Mouse (Mus musculus) olfactory bulb, adult 2 months (tissue): ENCODE results near the gene Aldoart2. TPM values are rescaled to one million over a fixed set of nuclear protein-coding genes. Genes with fewer than 3 reads are reported as not detected.
"Not testable (repeated sequence)": the region's sequence is repeated elsewhere in the genome, so short reads cannot be mapped to it uniquely, and the experiment has no call there.

Source experiments
- H3K27ac ChIP-seq: fragments of 200-500 bp; 2 replicates; pipeline ENCODE4 v1.5.1; 2012; ENCODE audit warnings: low read depth, low read length; ENCODE audit not compliant: insufficient read depth
- H3K4me1 ChIP-seq: fragments of 200-500 bp; 2 replicates; pipeline ENCODE4 v1.6.1; 2012; ENCODE audit warnings: low read length; ENCODE audit not compliant: control insufficient read depth, insufficient read depth
- H3K4me3 ChIP-seq: fragments of 200-500 bp; 2 replicates; pipeline ENCODE4 v1.5.1; 2012; ENCODE audit warnings: mild to moderate bottlenecking, low read depth, low read length, moderate library complexity; ENCODE audit not compliant: insufficient read depth
- CTCF ChIP-seq: fragments of 200-500 bp; IDR thresholded peaks from 2 replicates; pipeline ENCODE4 v1.5.1; 2012; ENCODE audit warnings: low read depth, mild to moderate bottlenecking, low read length, moderate library complexity; ENCODE audit not compliant: insufficient read depth
- POLR2A ChIP-seq: fragments of 200-500 bp; IDR thresholded peaks from 2 replicates; pipeline ENCODE4 v1.6.1; 2012; ENCODE audit warnings: mild to moderate bottlenecking, low read depth, low read length, moderate library complexity; ENCODE audit not compliant: insufficient read depth
- WGBS: fragments of 180-500 bp; shearing (Covaris S2); methylation state at CpG from one replicate; pipeline ENCODE4 v1.1.7; 2018; 5-methylcytosine and 5-hydroxymethylcytosine counted together
- polyA plus RNA-seq: library from polyadenylated mRNA; stranded (reverse); fragments of >200 nt; gene quantifications from 2 replicates; pipeline ENCODE4 v1.2.4, GENCODE M21; 2012; ENCODE audit warnings: low replicate concordance; ENCODE audit not compliant: missing spikeins, insufficient read depth, insufficient read length

The Aldoart2 gene
- polyA plus RNA-seq = not detected in 2 replicates

DNA sequence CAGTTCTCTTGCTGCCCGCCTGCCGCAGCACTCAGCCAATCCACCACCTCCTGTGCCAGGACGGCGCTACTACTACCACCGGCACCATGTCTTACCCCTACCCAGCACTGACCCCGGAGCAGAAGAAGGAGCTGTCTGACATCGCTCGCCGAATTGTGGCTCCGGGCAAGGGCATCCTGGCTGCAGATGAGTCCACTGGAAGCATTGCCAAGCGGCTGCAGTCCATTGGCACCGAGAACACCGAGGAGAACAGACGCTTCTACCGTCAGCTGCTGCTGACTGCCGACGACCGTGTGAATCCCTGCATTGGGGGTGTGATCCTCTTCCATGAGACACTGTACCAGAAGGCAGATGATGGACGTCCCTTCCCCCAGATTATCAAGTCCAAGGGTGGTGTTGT is at the start of gene Aldoart2:
Gene Aldoart2 (plus strand): TSS at position 34 of the 400 bp plus-strand sequence.
- Histone ChIP-seq H3K4me1 (peaks cover 5% of the 10 kb centered on the region; the same call in 1 of the 2 replicates), H3K27ac (no peak within 1 kb of the TSS), H3K4me3 (no peak within 1 kb of the TSS)
- WGBS = 97% methylated on average over 19 of the region's 19 CpGs
- TF ChIP-seq CTCF = no peak
- no peak for TF ChIP-seq POLR2A

DNA sequence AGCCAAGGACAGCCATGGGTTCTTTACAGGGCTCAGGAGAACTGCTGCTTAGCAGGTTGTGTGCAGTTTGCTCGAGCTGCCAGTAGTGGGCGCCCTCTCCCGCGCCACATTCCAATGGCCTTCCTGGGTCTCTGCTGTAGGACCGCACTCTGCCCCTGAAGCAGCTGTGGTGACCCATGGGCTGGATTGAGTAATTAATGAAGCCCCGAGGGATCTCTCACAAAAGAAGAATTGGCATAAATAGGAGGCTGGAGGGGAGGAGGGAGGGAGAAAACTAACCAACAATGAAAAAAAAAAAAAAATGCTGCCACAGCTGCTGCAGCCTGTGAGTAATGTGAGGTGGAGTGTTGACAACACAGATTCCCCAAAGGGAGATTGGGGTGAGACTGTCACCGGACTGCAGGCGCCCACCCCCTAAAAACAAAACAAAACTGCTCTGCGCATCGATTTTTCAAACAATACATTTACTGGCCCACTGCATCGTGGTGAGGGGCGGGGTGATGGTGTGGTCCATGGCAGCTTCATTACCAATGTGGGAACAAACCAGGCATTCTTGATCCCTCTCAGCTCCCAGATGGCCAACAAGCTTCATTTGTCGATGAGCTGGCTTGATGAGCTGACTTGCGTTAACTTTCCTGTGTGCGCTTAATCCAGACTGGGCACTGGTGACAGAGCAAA is 46.8 kb upstream of the Aldoart2 start:
- Histone ChIP-seq H3K4me3 (no peak overlapping the region), H3K4me1 (no peaks in the 10 kb centered on the region; the same call in 1 of the 2 replicates), H3K27ac (no peak overlapping the region)
- TF ChIP-seq POLR2A (no peak), CTCF (peak; percentile 86)
- 35% methylated on average over 15 of the region's 15 CpGs for WGBS

DNA sequence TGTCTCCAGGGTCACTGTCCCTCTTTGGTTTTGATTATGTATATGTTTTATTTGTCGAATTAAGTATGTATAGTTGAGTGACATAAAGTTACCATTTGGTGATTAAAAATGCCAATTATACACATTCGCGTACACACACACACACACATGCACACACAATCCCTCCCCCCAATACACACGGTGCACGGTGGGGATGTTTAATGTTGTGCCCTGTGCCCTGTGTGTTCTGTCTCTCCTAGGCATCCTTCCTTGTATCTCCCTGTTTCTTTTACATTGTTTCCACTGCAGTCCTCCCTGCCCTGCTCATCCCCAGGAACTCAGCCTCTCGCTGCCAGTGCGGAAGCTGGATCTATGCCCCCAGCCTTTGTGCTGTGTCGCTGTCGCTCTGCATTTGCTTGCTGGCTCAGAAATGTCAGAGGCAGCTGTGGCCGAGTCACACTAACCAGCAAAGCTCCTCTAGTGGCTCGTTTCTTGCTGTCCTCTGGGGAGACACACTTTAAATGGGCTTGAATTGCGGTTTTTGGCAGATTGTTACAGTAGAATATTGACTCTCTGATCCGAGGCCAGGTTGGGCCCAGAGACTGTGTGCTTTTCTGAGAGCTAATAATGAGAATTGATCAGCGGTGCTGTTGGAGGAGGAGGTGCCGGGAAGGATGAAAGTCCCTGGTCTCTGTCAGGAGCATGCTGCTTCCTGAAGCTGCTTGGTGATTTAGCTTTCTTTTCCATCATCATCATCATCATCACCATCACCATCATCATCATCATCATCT is 37.9 kb upstream of the Aldoart2 start:
- no peaks in the 10 kb centered on the region for H3K4me1 ChIP-seq
- no peak overlapping the region for H3K4me3 ChIP-seq
- H3K27ac ChIP-seq = no peak overlapping the region
- 52% methylated on average over 15 of the region's 15 CpGs for WGBS
- TF ChIP-seq CTCF = no peak
- TF ChIP-seq POLR2A = no peak

DNA sequence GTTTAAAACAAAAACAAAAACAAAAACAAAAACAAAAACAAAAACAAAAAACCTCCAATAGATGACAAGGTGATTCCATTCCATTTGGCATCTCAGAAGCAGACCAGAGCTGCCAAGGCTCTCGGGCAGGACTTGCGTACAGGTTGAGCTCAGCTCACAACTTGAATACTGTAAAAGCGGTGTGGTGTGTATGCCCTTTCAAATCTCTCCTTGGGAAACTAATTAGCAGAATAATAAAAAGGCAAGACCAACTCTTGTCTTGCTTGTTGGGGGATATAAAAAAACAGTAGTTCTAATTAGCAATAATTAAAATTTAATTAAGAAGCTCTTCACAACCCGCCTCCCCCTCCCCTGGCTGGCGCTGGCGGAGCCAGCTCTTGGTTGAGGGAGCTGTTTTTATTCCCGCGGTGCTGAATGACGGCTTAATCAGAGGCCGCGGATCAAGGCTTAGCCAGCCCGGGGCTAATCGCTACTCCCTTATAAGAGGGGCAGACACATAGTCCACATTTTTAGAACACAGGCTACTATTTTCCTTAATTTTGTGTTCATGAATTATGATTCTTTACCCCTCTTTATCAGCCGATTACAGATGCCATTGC is 28.4 kb upstream of the Aldoart2 start:
- H3K4me1 ChIP-seq = no peaks in the 10 kb centered on the region
- no peak overlapping the region for H3K27ac ChIP-seq
- WGBS = 7% methylated on average over 14 of the region's 14 CpGs
- TF ChIP-seq CTCF (no peak), POLR2A (no peak)
- no peak overlapping the region for H3K4me3 ChIP-seq

DNA sequence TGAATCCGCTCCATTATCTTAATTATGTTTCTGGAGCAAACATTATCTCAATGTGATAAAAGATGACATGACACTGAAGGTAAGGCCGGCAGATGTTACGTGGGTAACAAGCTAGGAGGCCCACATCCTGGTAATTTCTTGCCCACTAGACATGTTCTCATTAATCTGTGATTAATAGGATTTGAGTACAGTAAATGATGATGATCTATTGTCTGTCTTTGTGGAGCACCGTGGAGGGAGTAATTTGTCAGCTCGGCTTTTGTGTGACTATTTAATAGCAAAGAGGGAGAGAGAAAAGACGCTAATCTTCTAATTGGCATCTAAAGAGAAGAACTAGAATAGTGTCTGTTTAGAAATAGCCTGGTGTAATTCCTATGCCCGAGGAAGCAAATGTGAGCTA is 27.3 kb upstream of the Aldoart2 start:
- no peak overlapping the region for H3K4me3 ChIP-seq
- TF ChIP-seq POLR2A = no peak
- TF ChIP-seq CTCF = no peak
- no peaks in the 10 kb centered on the region for H3K4me1 ChIP-seq
- H3K27ac ChIP-seq = no peak overlapping the region
- 37% methylated on average over 7 of the region's 7 CpGs for WGBS

DNA sequence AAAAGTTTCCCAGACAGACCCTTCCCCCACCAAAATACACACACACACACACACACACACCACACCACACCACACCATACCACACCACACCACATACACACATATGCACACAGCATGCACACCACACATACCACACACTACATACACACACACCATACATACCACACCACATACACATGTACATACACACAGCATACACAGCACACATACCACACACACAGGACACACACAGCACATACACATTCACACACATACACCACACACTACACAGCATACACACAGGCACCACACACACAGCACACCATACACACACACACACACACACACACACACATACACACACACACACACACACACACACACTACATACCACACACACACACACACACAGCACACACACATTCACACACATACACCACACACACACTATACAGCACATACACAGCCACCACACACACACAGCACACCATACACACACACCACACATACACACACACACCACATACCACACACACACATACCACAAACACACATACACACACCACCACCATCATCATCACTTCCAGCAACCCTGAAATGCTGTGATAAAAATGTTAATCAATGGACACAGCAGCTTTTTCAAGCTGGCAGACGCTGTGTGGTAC is 26.6 kb upstream of the Aldoart2 start:
- 93% methylated on average over 1 of the region's 1 CpGs for WGBS
- no peak overlapping the region for H3K4me3 ChIP-seq
- H3K4me1 ChIP-seq = no peaks in the 10 kb centered on the region
- TF ChIP-seq CTCF (no peak), POLR2A (no peak)
- H3K27ac ChIP-seq = no peak overlapping the region

DNA sequence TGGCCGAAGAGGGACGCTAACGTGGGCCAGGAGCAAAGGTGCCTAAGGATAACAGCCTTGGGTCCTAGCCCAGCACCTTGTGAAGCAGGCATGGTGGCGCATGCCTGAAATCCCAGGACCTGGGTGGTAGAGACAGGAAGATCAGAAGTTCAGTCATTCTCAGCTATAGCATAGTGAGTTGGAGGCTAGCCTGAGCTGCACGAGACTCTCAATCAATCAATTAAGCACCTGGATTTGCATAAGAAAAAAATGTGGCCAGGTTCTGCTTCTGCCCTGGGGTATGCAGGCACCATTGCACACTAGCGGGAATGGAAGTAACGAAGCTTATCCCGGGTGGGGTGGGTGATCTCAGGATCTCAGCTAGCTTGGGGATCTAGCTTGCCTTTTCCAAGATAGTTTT is 25.9 kb upstream of the Aldoart2 start:
- 57% methylated on average over 8 of the region's 8 CpGs for WGBS
- no peak overlapping the region for H3K27ac ChIP-seq
- TF ChIP-seq CTCF = no peak
- no peak for TF ChIP-seq POLR2A
- no peaks in the 10 kb centered on the region for H3K4me1 ChIP-seq
- H3K4me3 ChIP-seq = no peak overlapping the region

DNA sequence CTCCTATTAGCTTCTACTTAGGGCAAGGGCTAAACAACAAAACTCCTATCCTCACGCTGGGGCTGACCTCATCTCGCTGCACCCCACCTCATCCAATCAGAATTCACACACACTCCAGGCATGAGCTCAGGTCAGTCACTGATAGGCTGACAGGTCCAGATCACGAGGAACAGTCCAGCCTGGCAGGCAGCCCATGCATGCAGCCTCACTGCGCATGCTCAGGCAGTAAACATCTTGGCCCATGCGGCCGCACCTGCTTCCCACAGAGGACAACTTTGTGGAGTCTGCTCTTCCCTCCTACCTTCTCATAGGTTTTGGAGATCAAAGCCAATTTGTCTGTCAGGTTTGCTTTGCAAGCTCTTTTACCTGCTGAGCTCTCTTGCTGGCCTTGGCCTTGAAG is 10.1 kb upstream of the Aldoart2 start:
- H3K27ac ChIP-seq, H3K4me3 ChIP-seq, H3K4me1 ChIP-seq: not testable (repeated sequence)
- 82% methylated on average over 6 of the region's 6 CpGs for whole genome bisulfite sequencing

DNA sequence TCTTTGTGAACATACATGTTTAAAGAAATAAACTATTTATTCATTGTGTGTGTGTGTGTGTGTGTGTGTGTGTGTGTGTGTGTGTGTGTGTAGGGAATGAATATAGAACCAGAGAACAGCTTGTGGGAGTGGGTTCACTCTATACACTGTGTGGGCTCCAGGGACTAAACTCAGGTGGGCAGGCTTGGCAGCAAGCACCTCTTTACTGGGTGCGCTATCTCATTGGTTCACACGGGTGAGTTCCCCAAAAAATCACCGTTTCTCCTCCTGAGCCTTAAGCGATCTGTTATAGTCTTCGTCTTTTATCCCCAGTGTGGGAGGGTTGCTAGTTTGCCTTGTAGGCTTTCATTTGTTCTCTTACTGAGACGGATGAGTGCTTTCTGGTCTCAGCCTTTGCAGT is 7.2 kb upstream of the Aldoart2 start:
- WGBS = 63% methylated on average over 6 of the region's 6 CpGs
- Histone ChIP-seq H3K4me3 (no peak overlapping the region), H3K27ac (no peak overlapping the region), H3K4me1 (peaks cover 2% of the 10 kb centered on the region; the same call in 1 of the 2 replicates)
- no peak for TF ChIP-seq POLR2A
- TF ChIP-seq CTCF = no peak
